Mouse (Mus musculus) kidney, adult 2 months (tissue): Measurements from ENCODE around the gene Rbm24.

Experiments used
- CTCF ChIP-seq: fragments of 200-500 bp; conservative IDR thresholded peaks from 2 replicates; pipeline ENCODE4 v1.5.1; 2011; ENCODE audit warnings: low read depth, mild to moderate bottlenecking, control low read depth, low read length, moderate library complexity, mixed read lengths; ENCODE audit not compliant: insufficient read depth, insufficient read length
- POLR2A ChIP-seq: fragments of 200-500 bp; IDR thresholded peaks from one replicate; pipeline ENCODE4 v1.6.1; 2011; ENCODE audit warnings: low read depth, low read length, control low read depth

- TF ChIP-seq CTCF (no peak), POLR2A (no peak)
Observed at GRCm38 (mm10) chr13:46392893-46393292, 25.3 kb upstream of the Rbm24 start.
